Mouse (Mus musculus) forebrain, embryonic 13.5 days (tissue): ENCODE data around the gene Fads2. TPM values are rescaled to one million over a fixed set of nuclear protein-coding genes. Genes with fewer than 3 reads are reported as not detected.
A peak's percentile ranks its signal among the peaks of the same experiment; 100 is the strongest.

Experiments
- ATAC-seq: fragments of 200-750 bp; cut with Nextera tagmentation; 2 replicates; pipeline ENCODE4 v1.8.0; 2017
- H3K27ac ChIP-seq: fragments of 300-500 bp; sonication (generic); 2 replicates; pipeline ENCODE4 v1.5.1; 2015; ENCODE audit warnings: inconsistent platforms, mild to moderate bottlenecking, moderate library complexity
- H3K27me3 ChIP-seq: fragments of 300-500 bp; sonication (generic); 2 replicates; pipeline ENCODE4 v1.6.1; 2015; ENCODE audit warnings: mild to moderate bottlenecking, inconsistent platforms
- H3K36me3 ChIP-seq: fragments of 300-500 bp; sonication (generic); 2 replicates; pipeline ENCODE4 v1.6.1; 2015; ENCODE audit warnings: mild to moderate bottlenecking, inconsistent platforms; ENCODE audit not compliant: poor library complexity, severe bottlenecking
- H3K4me1 ChIP-seq: fragments of 300-500 bp; sonication (generic); 2 replicates; pipeline ENCODE4 v1.6.1; 2015; ENCODE audit warnings: inconsistent platforms
- H3K4me2 ChIP-seq: fragments of 300-500 bp; sonication (generic); 2 replicates; pipeline ENCODE4 v1.6.1; 2015; ENCODE audit warnings: inconsistent platforms, mild to moderate bottlenecking, moderate library complexity
- H3K4me3 ChIP-seq: fragments of 300-500 bp; sonication (generic); 2 replicates; pipeline ENCODE4 v1.5.1; 2015; ENCODE audit warnings: mild to moderate bottlenecking, inconsistent platforms
- H3K9ac ChIP-seq: fragments of 300-500 bp; sonication (generic); 2 replicates; pipeline ENCODE4 v1.6.1; 2015; ENCODE audit warnings: mild to moderate bottlenecking, inconsistent platforms
- H3K9me3 ChIP-seq: fragments of 300-500 bp; sonication (generic); replicated peaks from 2 replicates; pipeline ENCODE4 v1.6.1; 2016; ENCODE audit warnings: inconsistent platforms
- WGBS: fragments of 180-500 bp; shearing (Covaris S2); methylation state at CpG from one replicate; pipeline ENCODE4 v1.1.7; 2015; 5-methylcytosine and 5-hydroxymethylcytosine counted together
- polyA plus RNA-seq: library from polyadenylated mRNA; unstranded; fragments of >200 nt; fragmentation: Nextera tagmentation; extraction: Ambion mirVana; gene quantifications from 2 replicates; pipeline ENCODE4 v1.2.1, GENCODE M21; 2015

Gene Fads2
- polyA plus RNA-seq, 1 experiment from 2014 or later, result 134 TPM

- Histone ChIP-seq H3K36me3 (no peaks in the 10 kb centered on the region), H3K4me3 (no peak overlapping the region), H3K27ac (no peak overlapping the region), H3K4me2 (no peak overlapping the region), H3K27me3 (0 out of 2 replicates have a peak, but pooled peaks cover 3% of the 10 kb centered on the region), H3K4me1 (peaks cover 7% of the 10 kb centered on the region), H3K9me3 (no peaks in the 10 kb centered on the region), H3K9ac (no peak overlapping the region)
- peak; percentile 82 for ATAC-seq
- WGBS, result 49% methylated on average over 8 of the region's 8 CpGs
Measured at GRCm38 (mm10) chr19:10034785-10035447, 66.6 kb downstream of the Fads2 start.

- ATAC-seq, result no peak
- Histone ChIP-seq H3K27me3 (0 out of 2 replicates have a peak, but pooled peaks cover under 1% of the 10 kb centered on the region), H3K4me1 (peaks cover 7% of the 10 kb centered on the region), H3K4me2 (no peak overlapping the region), H3K9ac (no peak overlapping the region), H3K27ac (no peak overlapping the region), H3K4me3 (no peak overlapping the region), H3K36me3 (no peaks in the 10 kb centered on the region), H3K9me3 (no peaks in the 10 kb centered on the region)
- 84% methylated on average over 5 of the region's 5 CpGs for WGBS
Measured at GRCm38 (mm10) chr19:10034356-10034755, 67.2 kb downstream of the Fads2 start.

- Histone ChIP-seq H3K4me1 (no peaks in the 10 kb centered on the region), H3K9me3 (no peaks in the 10 kb centered on the region), H3K9ac (no peak overlapping the region), H3K36me3 (no peaks in the 10 kb centered on the region), H3K4me2 (no peak overlapping the region), H3K27me3 (no peaks in the 10 kb centered on the region), H3K27ac (no peak overlapping the region), H3K4me3 (no peak overlapping the region)
- WGBS, result 31% methylated on average over 8 of the region's 8 CpGs
- peak; percentile 76 for ATAC-seq
Measured at GRCm38 (mm10) chr19:10033211-10033973, 68.2 kb downstream of the Fads2 start.

GRCm38 (mm10) chr19:10029746-10030145 is 71.8 kb downstream of the Fads2 start:
- H3K9ac ChIP-seq, result no peak overlapping the region
- peaks cover 9% of the 10 kb centered on the region for H3K4me1 ChIP-seq
- ATAC-seq, result no peak
- no peaks in the 10 kb centered on the region for H3K27me3 ChIP-seq
- H3K9me3 ChIP-seq, result no peaks in the 10 kb centered on the region
- peaks cover 10% of the 10 kb centered on the region for H3K36me3 ChIP-seq
- 90% methylated on average over 2 of the region's 2 CpGs for WGBS
- H3K4me2 ChIP-seq, result no peak overlapping the region
- no peak overlapping the region for H3K27ac ChIP-seq
- no peak overlapping the region for H3K4me3 ChIP-seq

- 19% methylated on average over 8 of the region's 8 CpGs for WGBS
- Histone ChIP-seq H3K9me3 (no peaks in the 10 kb centered on the region), H3K4me2 (0 out of 2 replicates have a peak overlapping the region, but pooled peaks have one; percentile 12), H3K4me1 (peaks cover 9% of the 10 kb centered on the region), H3K4me3 (no peak overlapping the region), H3K27ac (peak overlapping the region; percentile 31; the same call in 1 of the 2 replicates), H3K27me3 (no peaks in the 10 kb centered on the region), H3K9ac (no peak overlapping the region), H3K36me3 (peaks cover 10% of the 10 kb centered on the region)
- peak; percentile 64 for ATAC-seq
Measured at GRCm38 (mm10) chr19:10025169-10025875, 76.2 kb downstream of the Fads2 start.

GRCm38 (mm10) chr19:10023304-10023758 is 78.2 kb downstream of the Fads2 start:
- H3K4me1 ChIP-seq, result peaks cover 19% of the 10 kb centered on the region
- ATAC-seq, result no peak
- no peaks in the 10 kb centered on the region for H3K27me3 ChIP-seq
- H3K9ac ChIP-seq, result no peak overlapping the region
- H3K9me3 ChIP-seq, result no peaks in the 10 kb centered on the region
- H3K27ac ChIP-seq, result no peak overlapping the region
- H3K4me2 ChIP-seq, result no peak overlapping the region; the same call in 1 of the 2 replicates
- H3K4me3 ChIP-seq, result no peak overlapping the region
- WGBS, result 67% methylated on average over 9 of the region's 9 CpGs
- H3K36me3 ChIP-seq, result peaks cover 10% of the 10 kb centered on the region

GRCm38 (mm10) chr19:10022414-10023303 is 78.9 kb downstream of the Fads2 start:
- Histone ChIP-seq H3K4me2 (no peak overlapping the region), H3K4me1 (peaks cover 23% of the 10 kb centered on the region), H3K27ac (no peak overlapping the region)

GRCm38 (mm10) chr19:10021981-10022380 is 79.6 kb downstream of the Fads2 start:
- no peak overlapping the region for H3K4me3 ChIP-seq
- H3K9me3 ChIP-seq, result no peaks in the 10 kb centered on the region
- no peaks in the 10 kb centered on the region for H3K36me3 ChIP-seq
- H3K4me1 ChIP-seq, result peaks cover 29% of the 10 kb centered on the region
- ATAC-seq, result no peak
- 85% methylated on average over 2 of the region's 2 CpGs for WGBS
- no peaks in the 10 kb centered on the region for H3K27me3 ChIP-seq
- no peak overlapping the region for H3K4me2 ChIP-seq
- H3K27ac ChIP-seq, result no peak overlapping the region
- no peak overlapping the region for H3K9ac ChIP-seq

More at GRCm38 (mm10) chr19:10022414-10023303, 78.9 kb downstream of the Fads2 start:
- Histone ChIP-seq H3K9ac (no peak overlapping the region), H3K36me3 (peaks cover 7% of the 10 kb centered on the region; the same call in 1 of the 2 replicates), H3K9me3 (no peaks in the 10 kb centered on the region), H3K4me3 (no peak overlapping the region), H3K27me3 (no peaks in the 10 kb centered on the region)
- 62% methylated on average over 5 of the region's 5 CpGs for WGBS
- ATAC-seq, result no peak

GRCm38 (mm10) chr19:10019214-10019760 is 82.3 kb downstream of the Fads2 start:
- 75% methylated on average over 4 of the region's 4 CpGs for WGBS
- Histone ChIP-seq H3K9me3 (no peaks in the 10 kb centered on the region), H3K36me3 (no peaks in the 10 kb centered on the region), H3K4me3 (no peak overlapping the region), H3K27ac (no peak overlapping the region), H3K4me2 (peak overlapping the region; percentile 91), H3K27me3 (no peaks in the 10 kb centered on the region), H3K9ac (no peak overlapping the region), H3K4me1 (peaks cover 19% of the 10 kb centered on the region)
- no peak for ATAC-seq

GRCm38 (mm10) chr19:10018527-10018818 is 83.1 kb downstream of the Fads2 start:
- Histone ChIP-seq H3K27me3 (no peaks in the 10 kb centered on the region), H3K4me1 (peaks cover 19% of the 10 kb centered on the region), H3K4me2 (peak overlapping the region; percentile 91), H3K9ac (peak overlapping the region; percentile 81), H3K9me3 (no peaks in the 10 kb centered on the region), H3K27ac (no peak overlapping the region), H3K4me3 (peak overlapping the region; percentile 55), H3K36me3 (no peaks in the 10 kb centered on the region)
- no peak for ATAC-seq
- 5% methylated on average over 3 of the region's 3 CpGs for WGBS
